Mouse (Mus musculus): ENCODE data around the gene Gm10801. TPM values are rescaled to one million over a fixed set of nuclear protein-coding genes. Genes with fewer than 3 reads are reported as not detected.
"Not testable (repeated sequence)": the region's sequence is repeated elsewhere in the genome, so short reads cannot be mapped to it uniquely, and the experiment has no call there.

Gm10801 gene
- 0.36 and 0.65 TPM in 2 replicates for polyA plus RNA-seq (2012; rRNA removed)

GRCm38 (mm10) chr2:98661937-98662336 is at the start of gene Gm10801:
Gm10801 (plus strand) TSS chr2:98662237.
- not testable (repeated sequence) for H3K27ac ChIP-seq (ENCODE audit: insufficient read depth, low read length); H3K4me3 ChIP-seq (ENCODE audit: insufficient read depth, low read length); H3K4me1 ChIP-seq (ENCODE audit: control insufficient read depth, insufficient read depth, low read length)

DNA sequence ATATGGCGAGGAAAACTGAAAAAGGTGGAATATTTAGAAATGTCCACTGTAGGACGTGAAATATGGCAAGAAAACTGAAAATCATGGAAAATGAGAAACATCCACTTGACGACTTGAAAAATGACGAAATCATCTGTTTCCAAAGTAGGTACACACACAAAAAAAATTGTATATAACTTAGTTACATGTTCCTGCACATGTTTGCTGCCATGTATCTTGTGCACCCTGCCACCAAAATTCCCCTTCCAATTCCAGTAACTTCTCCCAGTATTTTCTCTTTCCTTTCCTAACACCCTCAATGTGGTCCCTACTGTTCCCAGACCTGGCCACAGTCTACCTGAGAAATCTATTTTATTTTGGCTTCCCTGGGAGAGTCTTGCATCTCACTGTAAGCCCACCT is 5.2 kb downstream of the Gm10801 start, which contains the start of gene Gm10800:
Gene Gm10800, minus strand, starts transcription at position 101 of the 400 bp plus-strand sequence.
- not testable (repeated sequence) for H3K4me1 ChIP-seq (ENCODE audit: control insufficient read depth, insufficient read depth, low read length); H3K4me3 ChIP-seq (ENCODE audit: insufficient read depth, low read length); H3K27ac ChIP-seq (ENCODE audit: insufficient read depth, low read length)

DNA sequence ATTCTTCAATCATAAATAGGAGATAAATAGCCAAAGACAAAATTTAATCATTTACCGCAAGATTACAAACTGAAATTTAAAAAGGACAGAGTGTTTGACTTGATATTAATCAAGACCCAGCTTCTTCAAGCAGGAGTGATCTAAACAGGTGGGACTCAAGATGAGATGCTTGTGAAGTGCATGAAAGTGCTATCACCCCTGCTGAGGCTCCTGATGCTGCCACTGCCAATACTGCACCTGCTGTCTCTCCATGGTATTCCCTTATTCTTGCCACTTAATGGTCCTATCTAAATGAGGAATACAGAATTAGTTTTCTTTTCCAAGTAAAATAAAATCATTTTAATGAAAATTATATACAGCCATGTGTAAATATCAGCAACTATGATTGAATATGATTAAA is 35.5 kb downstream of the Gm10801 start:
- H3K4me3 ChIP-seq (ENCODE audit: insufficient read depth, low read length): no peak overlapping the region
- no peak overlapping the region for H3K27ac ChIP-seq (ENCODE audit: insufficient read depth, low read length)
- TF ChIP-seq POLR2A (IDR thresholded peaks at IDR 0.05; ENCODE audit: extremely low read depth, insufficient read depth, low read length) (no peak), CTCF (IDR thresholded peaks at IDR 0.05; ENCODE audit: extremely low read depth, insufficient read depth, low read length) (no peak)
- H3K4me1 ChIP-seq (ENCODE audit: control insufficient read depth, insufficient read depth, low read length): no peaks in the 10 kb centered on the region

Other genes starting within 250 kb of the Gm10801 start
- 0.83 and 1.3 TPM in 2 replicates for gene Gm10800, start 5.1 kb downstream of the Gm10801 start, polyA plus RNA-seq (2012; rRNA removed)

Measured in cortical plate, adult 2 months (tissue).